In genomic region chr8:117854301-117854700, GRCm38 (mm10) we compare ENCODE assay signal across 21 mouse cellular contexts. TPM values are rescaled to one million over a fixed set of nuclear protein-coding genes. Genes with fewer than 3 reads are reported as not detected.
DNase-seq lines count a peak whose midpoint lies in the region; ATAC-seq and TF ChIP-seq lines count a peak whose summit lies in the region.
"Had no signal": no experiment of that assay in that cellular context is flagged by ENCODE, and none has a peak within 500 bp of the region (broad histone marks: within the 10 kb centered on the region; RNA-seq: fewer than 3 reads in every experiment).

No protein-coding gene starts in this region.

- peak; percentile 78 for ATAC-seq in liver, embryonic 12.5 days
- ATAC-seq in liver, embryonic 16.5 days (ENCODE audit: low read depth): peak; percentile 60
- no peak for ATAC-seq in forebrain, embryonic 13.5 days
- no peak for ATAC-seq in midbrain, embryonic 13.5 days
- ATAC-seq: CD4-positive, CD25-positive, alpha-beta regulatory T cell, adult 4 months; forebrain, embryonic 16.5 days had no signal

- no peaks in the 10 kb centered on the region for H3K27me3 ChIP-seq in liver, embryonic 12.5 days (replicated peaks)
- H3K27me3 ChIP-seq in liver, embryonic 16.5 days (ENCODE audit: control insufficient read depth, insufficient read depth, low read depth, low read length): no peaks in the 10 kb centered on the region
- H3K27me3 ChIP-seq in forebrain, embryonic 13.5 days: no peaks in the 10 kb centered on the region
- H3K27me3 ChIP-seq in midbrain, embryonic 13.5 days: no peaks in the 10 kb centered on the region
- H3K27me3 ChIP-seq: embryonic facial prominence, embryonic 12.5 days had no signal

- WGBS in liver, embryonic 12.5 days (ENCODE audit: insufficient replicate concordance): 27% methylated on average over 11 of the region's 11 CpGs
- 38% methylated on average over 11 of the region's 11 CpGs for WGBS in liver, embryonic 16.5 days (ENCODE audit: insufficient replicate concordance)
- WGBS in forebrain, embryonic 13.5 days: 90% methylated on average over 11 of the region's 11 CpGs
- 91% methylated on average over 11 of the region's 11 CpGs for WGBS in midbrain, embryonic 13.5 days

- peak overlapping the region; percentile 57 for H3K4me2 ChIP-seq in liver, embryonic 12.5 days
- H3K4me2 ChIP-seq in liver, embryonic 16.5 days (ENCODE audit: low read depth, low read length): peak overlapping the region; percentile 19
- no peak overlapping the region for H3K4me2 ChIP-seq in forebrain, embryonic 13.5 days
- no peak overlapping the region for H3K4me2 ChIP-seq in midbrain, embryonic 13.5 days (replicated peaks)
- H3K4me2 ChIP-seq: embryonic facial prominence, embryonic 12.5 days; hindbrain, embryonic 14.5 days had no signal

- peak; percentile 40 for DNase-seq in MEL-GATA-1-ER (ENCODE audit: extremely low read depth, low read depth)
- DNase-seq in lung, adult 18-20 months: no peak
- no peak for DNase-seq in left cerebral cortex, adult 2 months (ENCODE audit: extremely low spot score in 1 of 2, low spot score in 2 of 2)
- DNase-seq: adrenal gland, adult 8-10 months; adrenal gland, postnatal 36 days; B cell, adult 2 months; cerebellum, adult 11 months; cerebellum, adult 8-10 months; cerebellum, postnatal 14 days; gastrocnemius, postnatal 10 days; heart, adult 18-20 months; heart, postnatal 10 days had no signal

- intact Hi-C loops in left cerebral cortex, adult 2 months (cut with DNase I): no loop called here

- H3K9ac ChIP-seq in liver, embryonic 12.5 days: peak overlapping the region; percentile 41
- H3K9ac ChIP-seq in liver, embryonic 16.5 days (ENCODE audit: low read depth, low read length): no peak overlapping the region
- H3K9ac ChIP-seq in forebrain, embryonic 13.5 days: no peak overlapping the region
- no peak overlapping the region for H3K9ac ChIP-seq in midbrain, embryonic 13.5 days (replicated peaks)
- H3K9ac ChIP-seq: embryonic facial prominence, embryonic 12.5 days; hindbrain, embryonic 14.5 days had no signal

- H3K9me3 ChIP-seq in liver, embryonic 12.5 days (replicated peaks): no peaks in the 10 kb centered on the region
- no peaks in the 10 kb centered on the region for H3K9me3 ChIP-seq in liver, embryonic 16.5 days (replicated peaks; ENCODE audit: control insufficient read depth, low read length)
- H3K9me3 ChIP-seq in forebrain, embryonic 13.5 days (replicated peaks): no peaks in the 10 kb centered on the region
- 0 out of 2 replicates have a peak, but pooled peaks cover 3% of the 10 kb centered on the region for H3K9me3 ChIP-seq in midbrain, embryonic 13.5 days
- H3K9me3 ChIP-seq: embryonic facial prominence, embryonic 12.5 days; heart, embryonic 10.5 days had no signal

- H3K27ac ChIP-seq in liver, embryonic 12.5 days: peak overlapping the region; percentile 73
- H3K27ac ChIP-seq in liver, embryonic 16.5 days (ENCODE audit: low read length): peak overlapping the region; percentile 29; the same call in 1 of the 2 replicates
- H3K27ac ChIP-seq in forebrain, embryonic 13.5 days: no peak overlapping the region
- no peak overlapping the region for H3K27ac ChIP-seq in midbrain, embryonic 13.5 days
- no peak overlapping the region for H3K27ac ChIP-seq in left cerebral cortex, adult 2 months
- H3K27ac ChIP-seq: embryonic facial prominence, embryonic 12.5 days; heart, embryonic 10.5 days; hindbrain, embryonic 14.5 days had no signal

- peaks cover 53% of the 10 kb centered on the region for H3K4me1 ChIP-seq in liver, embryonic 12.5 days
- peaks cover 8% of the 10 kb centered on the region for H3K4me1 ChIP-seq in liver, embryonic 16.5 days (ENCODE audit: control insufficient read depth, low read depth, low read length)
- H3K4me1 ChIP-seq in forebrain, embryonic 13.5 days: no peaks in the 10 kb centered on the region
- H3K4me1 ChIP-seq in midbrain, embryonic 13.5 days (replicated peaks): no peaks in the 10 kb centered on the region; the same call in 1 of the 2 replicates
- H3K4me1 ChIP-seq: embryonic facial prominence, embryonic 12.5 days; heart, embryonic 10.5 days had no signal

- TF ChIP-seq CTCF in left cerebral cortex, adult 2 months (IDR thresholded peaks at IDR 0.05): no peak

- H3K36me3 ChIP-seq in liver, embryonic 12.5 days: no peaks in the 10 kb centered on the region
- H3K36me3 ChIP-seq in liver, embryonic 16.5 days (ENCODE audit: control insufficient read depth, insufficient read depth): no peaks in the 10 kb centered on the region
- H3K36me3 ChIP-seq in forebrain, embryonic 13.5 days (ENCODE audit: poor library complexity, severe bottlenecking): no peaks in the 10 kb centered on the region
- H3K36me3 ChIP-seq in midbrain, embryonic 13.5 days: no peaks in the 10 kb centered on the region
- H3K36me3 ChIP-seq: embryonic facial prominence, embryonic 12.5 days; heart, embryonic 10.5 days had no signal

- peak overlapping the region; percentile 17; the same call in 1 of the 2 replicates for H3K4me3 ChIP-seq in liver, embryonic 12.5 days
- no peak overlapping the region for H3K4me3 ChIP-seq in liver, embryonic 16.5 days (ENCODE audit: low read depth, low read length)
- no peak overlapping the region for H3K4me3 ChIP-seq in forebrain, embryonic 13.5 days
- no peak overlapping the region for H3K4me3 ChIP-seq in midbrain, embryonic 13.5 days (replicated peaks)
- no peak overlapping the region for H3K4me3 ChIP-seq in left cerebral cortex, adult 2 months
- H3K4me3 ChIP-seq: embryonic facial prominence, embryonic 12.5 days; heart, embryonic 10.5 days had no signal

RNA-seq across cellular contexts. Expression of gene Mphosph6, which starts 52.6 kb away (rescaled TPM):
- 48.8 and 50.0 TPM in 2 replicates for polyA plus RNA-seq in liver, embryonic 12.5 days (2016; fragmentation: Nextera tagmentation; extraction: Ambion mirVana)
- 21.5 and 23.9 TPM in 2 replicates for polyA plus RNA-seq in liver, embryonic 16.5 days (2015; fragmentation: Nextera tagmentation; extraction: Ambion mirVana)
- 48.7 and 50.5 TPM in 2 replicates for polyA plus RNA-seq in forebrain, embryonic 13.5 days (2015; fragmentation: Nextera tagmentation; extraction: Ambion mirVana)
- 37.4 and 38.3 TPM in 2 replicates for polyA plus RNA-seq in midbrain, embryonic 13.5 days (2015; fragmentation: Nextera tagmentation; extraction: Ambion mirVana)
- total RNA-seq in left cerebral cortex, adult 2 months (2021): 10 to 100 TPM; 21.9 to 22.4 TPM

Comparison
In these comparisons a context has a peak if more than half of its experiments do, and no peak if none do; other contexts are left out.
1. ATAC-seq: peak in liver, embryonic 12.5 days (single experiment) and liver, embryonic 16.5 days (single experiment); none in forebrain, embryonic 13.5 days (single experiment) and midbrain, embryonic 13.5 days (single experiment).
2. H3K27ac ChIP-seq: peak in liver, embryonic 12.5 days (single experiment) and liver, embryonic 16.5 days (single experiment); none in forebrain, embryonic 13.5 days (single experiment), midbrain, embryonic 13.5 days (single experiment) and left cerebral cortex, adult 2 months (single experiment).
3. H3K4me2 ChIP-seq: peak in liver, embryonic 12.5 days (single experiment) and liver, embryonic 16.5 days (single experiment); none in forebrain, embryonic 13.5 days (single experiment) and midbrain, embryonic 13.5 days (single experiment).